Mouse (Mus musculus) granulocyte monocyte progenitor cell, adult 5-6 weeks (primary cell): ENCODE results near the gene Arnt2. TPM values are rescaled to one million over a fixed set of nuclear protein-coding genes. Genes with fewer than 3 reads are reported as not detected.

Experiments used
- total RNA-seq, 2 experiments: library from RNA; stranded (forward) in 1 of 2; stranded (reverse) in 1 of 2; fragments of 200-712, 200-1000 nt in 1 of 2; fragments of >200 nt in 1 of 2; fragmentation: Nextera tagmentation in 1 of 2; gene quantifications; 2 replicates each; pipeline ENCODE4 v1.2.3; 2014 to 2017

Arnt2 gene
- total RNA-seq, 2 experiments from 2014 or later: not detected

Other genes with a start within 250 kb of the Arnt2 start
- gene Gm2115, start 118.8 kb upstream of the Arnt2 start, total RNA-seq (2014; fragmentation: Nextera tagmentation): not detected in 2 replicates
- not detected in 2 replicates for gene Gm2115, start 118.8 kb upstream of the Arnt2 start, total RNA-seq (2017)
- gene Fah, start 196.5 kb upstream of the Arnt2 start, total RNA-seq (2014; fragmentation: Nextera tagmentation): not detected in 2 replicates
- gene Fah, start 196.5 kb upstream of the Arnt2 start, total RNA-seq (2017): 1.2 TPM in 1 of 2 replicates, not detected in the other